Mouse (Mus musculus) ES-Bruce4 (cell line): ENCODE data around the gene Eef1akmt2. TPM values are rescaled to one million over a fixed set of nuclear protein-coding genes. Genes with fewer than 3 reads are reported as not detected.
A peak's percentile ranks its signal among the peaks of the same experiment; 100 is the strongest.

ENCODE experiments used
- H3K27ac ChIP-seq: 2 replicates; pipeline ENCODE4 v1.5.1; 2012; ENCODE audit warnings: low read length, inconsistent platforms; ENCODE audit not compliant: insufficient read depth
- H3K27me3 ChIP-seq: 2 replicates; pipeline ENCODE4 v1.6.1; 2012; ENCODE audit warnings: mild to moderate bottlenecking, low read length, inconsistent platforms; ENCODE audit not compliant: control insufficient read depth, poor library complexity, insufficient read depth, severe bottlenecking
- H3K36me3 ChIP-seq: 2 replicates; pipeline ENCODE4 v1.6.1; 2012; ENCODE audit warnings: inconsistent platforms, mild to moderate bottlenecking, low read length, moderate library complexity; ENCODE audit not compliant: control insufficient read depth, poor library complexity, insufficient read depth, severe bottlenecking
- H3K4me1 ChIP-seq: one replicate; pipeline ENCODE4 v1.8.1; 2011; ENCODE audit warnings: low read length; ENCODE audit not compliant: control insufficient read depth, insufficient read depth
- H3K4me3 ChIP-seq: 2 replicates; pipeline ENCODE4 v1.5.1; 2011; ENCODE audit warnings: low read depth, mild to moderate bottlenecking, low read length
- H3K9ac ChIP-seq: 2 replicates; pipeline ENCODE4 v1.6.1; 2012; ENCODE audit warnings: low read depth, mild to moderate bottlenecking, inconsistent platforms; ENCODE audit not compliant: poor library complexity, severe bottlenecking
- H3K9me3 ChIP-seq: replicated peaks from 2 replicates; pipeline ENCODE4 v1.6.1; 2012; ENCODE audit warnings: mild to moderate bottlenecking, low read length, inconsistent platforms; ENCODE audit not compliant: control insufficient read depth, poor library complexity, insufficient read depth, severe bottlenecking
- CTCF ChIP-seq: IDR thresholded peaks from one replicate; pipeline ENCODE4 v1.8.1; 2011; ENCODE audit warnings: low read depth, low read length
- EP300 ChIP-seq: IDR thresholded peaks from 2 replicates; pipeline ENCODE4 v1.6.1; 2011; ENCODE audit warnings: low read depth, low read length; ENCODE audit not compliant: insufficient read depth
- POLR2A ChIP-seq: IDR thresholded peaks from one replicate; pipeline ENCODE4 v1.8.1; 2011; ENCODE audit warnings: low read length; ENCODE audit not compliant: insufficient read depth
- polyA plus RNA-seq: library from polyadenylated mRNA; stranded (reverse); fragments of >200 nt; gene quantifications from 2 replicates; pipeline ENCODE4 v1.2.4, GENCODE M21; 2011; ENCODE audit warnings: low read depth; ENCODE audit not compliant: missing spikeins, insufficient read depth, insufficient read length

The Eef1akmt2 gene
- polyA plus RNA-seq, 1 experiment: 39.4 TPM

GRCm38 (mm10) chr7:132880276-132880675, 27.8 kb upstream of the Eef1akmt2 start:
- Histone ChIP-seq H3K27me3 (no peaks in the 10 kb centered on the region), H3K9me3 (no peaks in the 10 kb centered on the region), H3K27ac (no peak overlapping the region), H3K4me3 (no peak overlapping the region), H3K4me1 (no peaks in the 10 kb centered on the region), H3K9ac (no peak overlapping the region), H3K36me3 (peaks cover 46% of the 10 kb centered on the region)
- no peak for TF ChIP-seq POLR2A

- no peak overlapping the region for H3K4me3 ChIP-seq
- H3K36me3 ChIP-seq: peaks cover 40% of the 10 kb centered on the region
- H3K9ac ChIP-seq: no peak overlapping the region
- no peaks in the 10 kb centered on the region for H3K9me3 ChIP-seq
- H3K27me3 ChIP-seq: no peaks in the 10 kb centered on the region
- no peak overlapping the region for H3K27ac ChIP-seq
- H3K4me1 ChIP-seq: no peaks in the 10 kb centered on the region
- TF ChIP-seq EP300 (no peak), POLR2A (no peak), CTCF (no peak)
Measured at GRCm38 (mm10) chr7:132875391-132876086, 23.1 kb upstream of the Eef1akmt2 start.

- no peak overlapping the region for H3K4me3 ChIP-seq
- no peaks in the 10 kb centered on the region for H3K9me3 ChIP-seq
- H3K4me1 ChIP-seq: no peaks in the 10 kb centered on the region
- H3K36me3 ChIP-seq: peaks cover 32% of the 10 kb centered on the region
- H3K27me3 ChIP-seq: no peaks in the 10 kb centered on the region
- no peak overlapping the region for H3K9ac ChIP-seq
- no peak overlapping the region for H3K27ac ChIP-seq
- TF ChIP-seq POLR2A (no peak), CTCF (no peak)
Measured at GRCm38 (mm10) chr7:132873043-132873442, 20.6 kb upstream of the Eef1akmt2 start.

GRCm38 (mm10) chr7:132866316-132866715, 13.8 kb upstream of the Eef1akmt2 start:
- Histone ChIP-seq H3K4me1 (no peaks in the 10 kb centered on the region), H3K27ac (no peak overlapping the region), H3K9me3 (no peaks in the 10 kb centered on the region), H3K36me3 (peaks cover 12% of the 10 kb centered on the region), H3K9ac (no peak overlapping the region), H3K4me3 (no peak overlapping the region), H3K27me3 (no peaks in the 10 kb centered on the region)
- TF ChIP-seq POLR2A (no peak), EP300 (no peak), CTCF (no peak)

- Histone ChIP-seq H3K4me1 (no peaks in the 10 kb centered on the region), H3K9me3 (no peaks in the 10 kb centered on the region), H3K36me3 (no peaks in the 10 kb centered on the region), H3K27me3 (no peaks in the 10 kb centered on the region), H3K27ac (peak within 1 kb of the TSS; percentile 39; the same call in 1 of the 2 replicates), H3K9ac (peak within 1 kb of the TSS; percentile 89), H3K4me3 (peak within 1 kb of the TSS; percentile 94)
- no peak for TF ChIP-seq EP300
- no peak for TF ChIP-seq POLR2A
Measured at GRCm38 (mm10) chr7:132859042-132859958, 6.8 kb upstream of the Eef1akmt2 start, which contains the start of gene Abraxas2. Gene Abraxas2 (plus strand): TSS chr7:132859225.
